Mouse (Mus musculus) lung, postnatal 25 days (tissue): ENCODE measurements around the gene Arl9.
"Not testable (repeated sequence)": the region's sequence is repeated elsewhere in the genome, so short reads cannot be mapped to it uniquely, and the experiment has no call there.

Source experiments
- DNase-seq: peaks from one replicate; pipeline ENCODE4 v3.0.0; 2022; ENCODE audit warnings: low spot score

Arl9 gene

GRCm38 (mm10) chr5:77015544-77016482, 12.0 kb downstream of the Arl9 start, which contains the start of gene Thegl:
Thegl (plus strand) TSS chr5:77016023.
- DNase-seq: peak; percentile 84

GRCm38 (mm10) chr5:77028034-77028433, 24.2 kb downstream of the Arl9 start:
- no peak for DNase-seq

GRCm38 (mm10) chr5:77029735-77030134, 25.9 kb downstream of the Arl9 start:
- peak; percentile 69 for DNase-seq

- not testable (repeated sequence) for DNase-seq
Measured at GRCm38 (mm10) chr5:77035101-77035500, 31.2 kb downstream of the Arl9 start.

GRCm38 (mm10) chr5:77038451-77038850, 34.6 kb downstream of the Arl9 start:
- DNase-seq: no peak

DNA sequence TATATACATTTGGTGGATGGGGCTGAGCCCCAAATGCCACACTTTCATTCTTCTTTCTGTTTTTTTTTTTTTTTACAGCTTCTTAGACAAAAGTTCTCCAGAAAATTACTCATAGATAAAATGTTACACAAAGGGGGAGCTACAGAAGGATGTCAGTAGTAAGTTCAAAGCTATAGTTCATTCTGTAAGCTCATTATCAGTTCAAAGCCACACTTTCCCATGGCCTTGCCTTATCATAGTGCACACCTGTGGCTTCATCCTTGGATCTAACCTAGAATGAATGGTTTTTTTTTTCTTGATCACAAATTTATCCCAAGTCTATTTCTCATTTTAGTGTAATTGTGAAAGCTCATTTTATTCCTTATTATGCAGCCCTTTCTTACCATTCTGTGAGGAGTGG, 35.5 kb downstream of the Arl9 start:
- DNase-seq: no peak

- DNase-seq: no peak
Measured at GRCm38 (mm10) chr5:77044362-77044761, 40.5 kb downstream of the Arl9 start.

GRCm38 (mm10) chr5:77052616-77053015, 48.8 kb downstream of the Arl9 start:
- no peak for DNase-seq

GRCm38 (mm10) chr5:77056881-77057440, 53.1 kb downstream of the Arl9 start:
- no peak for DNase-seq
